ENCODE assay signal across 8 mouse cellular contexts in genomic region chr10:39612989-39613831, GRCm38 (mm10). TPM values are rescaled to one million over a fixed set of nuclear protein-coding genes. Genes with fewer than 3 reads are reported as not detected.
A peak's percentile ranks its signal among the peaks of the same experiment; 100 is the strongest.
DNase-seq lines count a peak whose midpoint lies in the region; ATAC-seq and TF ChIP-seq lines count a peak whose summit lies in the region.

No protein-coding gene starts in this region.

- H3K4me3 ChIP-seq in liver, embryonic 15.5 days (replicated peaks) = peak overlapping the region; percentile 43
- peak overlapping the region; percentile 55 for H3K4me3 ChIP-seq in thymus, adult 2 months (ENCODE audit: control insufficient read depth, insufficient read depth, low read length)

- no peaks in the 10 kb centered on the region for H3K9me3 ChIP-seq in liver, embryonic 15.5 days (replicated peaks)

- TF ChIP-seq POLR2A in thymus, adult 2 months (IDR thresholded peaks at IDR 0.05; ENCODE audit: control insufficient read depth, extremely low read depth, insufficient read depth, low read length, poor library complexity) = peak; percentile 45; the same call in 1 of the 2 replicates

- peak; percentile 44 for ATAC-seq in liver, embryonic 15.5 days (ENCODE audit: insufficient read depth)

- peak; percentile 83 for DNase-seq in T-cell, adult 2 months (ENCODE audit: low spot score)
- DNase-seq in cerebellum, postnatal 14 days = peak; percentile 75 to 77
- peak; percentile 62 for DNase-seq in gastrocnemius, postnatal 10 days
- DNase-seq in hindlimb bud, embryonic 11.5 days (ENCODE audit: extremely low spot score, low read depth, low spot score) = peak; percentile 57
- peak; percentile 70 for DNase-seq in neural tube, embryonic 10.5 days (ENCODE audit: extremely low spot score, low spot score)
- DNase-seq in thymus, adult 2 months = peak; percentile 60
- DNase-seq in left cerebral cortex, postnatal 14 days (ENCODE audit: low spot score in 2 of 2) = no peak

- intact Hi-C loops in left cerebral cortex, postnatal 14 days (cut with DNase I) = no loop called here

- H3K4me1 ChIP-seq in liver, embryonic 15.5 days (replicated peaks) = peaks cover 6% of the 10 kb centered on the region
- H3K4me1 ChIP-seq in thymus, adult 2 months (replicated peaks; ENCODE audit: control insufficient read depth, insufficient read depth, low read length) = peaks cover 13% of the 10 kb centered on the region

- H3K36me3 ChIP-seq in liver, embryonic 15.5 days (replicated peaks) = no peaks in the 10 kb centered on the region
- H3K36me3 ChIP-seq in thymus, adult 2 months (ENCODE audit: control insufficient read depth, insufficient read depth, low read length) = no peaks in the 10 kb centered on the region

- no peak overlapping the region for H3K9ac ChIP-seq in liver, embryonic 15.5 days

- TF ChIP-seq CTCF in thymus, adult 2 months (IDR thresholded peaks at IDR 0.05; ENCODE audit: borderline replicate concordance, control insufficient read depth, extremely low read depth, insufficient read depth, low read length, poor library complexity) = no peak

- peak overlapping the region; percentile 62 for H3K4me2 ChIP-seq in liver, embryonic 15.5 days

- H3K27ac ChIP-seq in liver, embryonic 15.5 days (replicated peaks) = peak overlapping the region; percentile 61
- peak overlapping the region; percentile 76 for H3K27ac ChIP-seq in thymus, adult 2 months (ENCODE audit: control insufficient read depth, insufficient read depth, low read length)

- H3K27me3 ChIP-seq in liver, embryonic 15.5 days = no peaks in the 10 kb centered on the region
- H3K27me3 ChIP-seq in thymus, adult 2 months (ENCODE audit: control insufficient read depth, insufficient read depth, low read length) = no peaks in the 10 kb centered on the region

- 13% methylated on average over 26 of the region's 26 CpGs for WGBS in liver, embryonic 15.5 days (ENCODE audit: insufficient replicate concordance)
- 8% methylated on average over 26 of the region's 26 CpGs for WGBS in thymus, adult 2 months

RNA-seq across cellular contexts. Expression of gene Traf3ip2, which starts 0.5 kb away (rescaled TPM):
- 1 to 10 TPM; 5.9 to 6.0 TPM for total RNA-seq in gastrocnemius, postnatal 10 days (2021)
- polyA plus RNA-seq in liver, embryonic 15.5 days (2015; fragmentation: Nextera tagmentation; extraction: Ambion mirVana) = 1.5 and 1.6 TPM in 2 replicates
- 20.4 and 21.3 TPM in 2 replicates for polyA plus RNA-seq in thymus, adult 2 months (2012; rRNA removed)
- 1 to 10 TPM in 1 of 2 experiments, under 1 TPM in 1; 0.94 to 1.1 TPM for total RNA-seq in left cerebral cortex, postnatal 14 days (2021)

Comparison
In these comparisons a context has a peak if more than half of its experiments do, and no peak if none do; other contexts are left out.
1. DNase-seq: peak in T-cell, adult 2 months (single experiment), cerebellum, postnatal 14 days (2 of 2), gastrocnemius, postnatal 10 days (single experiment), hindlimb bud, embryonic 11.5 days (single experiment), neural tube, embryonic 10.5 days (single experiment) and thymus, adult 2 months (single experiment); none in left cerebral cortex, postnatal 14 days (0 of 2).